Mouse (Mus musculus) forebrain, embryonic 12.5 days (tissue): ENCODE results near the gene Lrrc71. TPM values are rescaled to one million over a fixed set of nuclear protein-coding genes. Genes with fewer than 3 reads are reported as not detected.

Source experiments
- ATAC-seq: fragments of 200-750 bp; cut with Nextera tagmentation; 2 replicates; pipeline ENCODE4 v1.8.0; 2017; ENCODE audit warnings: moderate TSS enrichment; ENCODE audit not compliant: low FRiP score
- H3K27ac ChIP-seq: fragments of 300-500 bp; sonication (generic); 2 replicates; pipeline ENCODE4 v1.5.1; 2016; ENCODE audit warnings: mild to moderate bottlenecking
- H3K27me3 ChIP-seq: fragments of 300-500 bp; sonication (generic); 2 replicates; pipeline ENCODE4 v1.6.1; 2016; ENCODE audit warnings: mild to moderate bottlenecking
- H3K36me3 ChIP-seq: fragments of 300-500 bp; sonication (generic); replicated peaks from 2 replicates; pipeline ENCODE4 v1.6.1; 2016; ENCODE audit warnings: mild to moderate bottlenecking
- H3K4me1 ChIP-seq: fragments of 300-500 bp; sonication (generic); 2 replicates; pipeline ENCODE4 v1.6.1; 2016
- H3K4me2 ChIP-seq: fragments of 300-500 bp; sonication (generic); 2 replicates; pipeline ENCODE4 v1.6.1; 2016; ENCODE audit warnings: mild to moderate bottlenecking, moderate library complexity
- H3K4me3 ChIP-seq: fragments of 300-500 bp; sonication (generic); replicated peaks from 2 replicates; pipeline ENCODE4 v1.5.1; 2016; ENCODE audit warnings: mild to moderate bottlenecking
- H3K9ac ChIP-seq: fragments of 300-500 bp; sonication (generic); 2 replicates; pipeline ENCODE4 v1.6.1; 2016; ENCODE audit warnings: mild to moderate bottlenecking
- H3K9me3 ChIP-seq: fragments of 300-500 bp; sonication (generic); 2 replicates; pipeline ENCODE4 v1.6.1; 2016
- WGBS: fragments of 180-500 bp; shearing (Covaris S2); methylation state at CpG from one replicate; pipeline ENCODE4 v1.1.7; 2016; 5-methylcytosine and 5-hydroxymethylcytosine counted together
- polyA plus RNA-seq: library from polyadenylated mRNA; unstranded; fragments of >200 nt; fragmentation: Nextera tagmentation; extraction: Ambion mirVana; gene quantifications from 2 replicates; pipeline ENCODE4 v1.2.1, GENCODE M21; 2016

Gene Lrrc71
- polyA plus RNA-seq, 1 experiment from 2014 or later = 0.26 TPM

DNA sequence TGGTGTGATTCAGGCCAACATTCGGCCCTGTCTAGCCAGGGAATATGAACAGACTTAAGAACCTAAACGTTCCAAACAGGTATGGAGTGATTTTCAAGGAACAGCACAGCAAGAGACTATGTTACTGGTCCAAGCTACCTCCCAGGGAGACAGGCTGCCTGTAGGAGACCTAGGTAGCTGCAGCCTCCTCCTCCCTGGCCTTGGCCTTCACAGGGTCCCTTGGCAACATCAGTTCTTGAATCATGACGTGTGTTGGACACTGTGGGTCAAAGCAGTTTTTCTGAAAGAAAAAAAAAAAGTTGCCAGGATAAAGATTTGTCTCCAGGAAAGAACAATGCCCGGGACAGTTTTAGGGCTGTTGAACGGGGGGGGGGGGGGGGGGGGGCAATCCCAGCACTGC, 9.5 kb downstream of the Lrrc71 start:
- H3K4me1 ChIP-seq = peaks cover 7% of the 10 kb centered on the region; the same call in 1 of the 2 replicates
- 67% methylated on average over 5 of the region's 5 CpGs for WGBS
- no peaks in the 10 kb centered on the region for H3K27me3 ChIP-seq
- peaks cover 61% of the 10 kb centered on the region for H3K36me3 ChIP-seq
- no peak overlapping the region for H3K9ac ChIP-seq
- no peaks in the 10 kb centered on the region for H3K9me3 ChIP-seq
- H3K4me3 ChIP-seq = no peak overlapping the region
- H3K4me2 ChIP-seq = no peak overlapping the region
- ATAC-seq = no peak
- H3K27ac ChIP-seq = no peak overlapping the region

GRCm38 (mm10) chr3:87735335-87735734, 13.1 kb downstream of the Lrrc71 start:
- 92% methylated on average over 9 of the region's 9 CpGs for WGBS
- Histone ChIP-seq H3K27me3 (no peaks in the 10 kb centered on the region), H3K4me3 (no peak overlapping the region), H3K4me2 (no peak overlapping the region), H3K9me3 (no peaks in the 10 kb centered on the region), H3K4me1 (peaks cover 7% of the 10 kb centered on the region; the same call in 1 of the 2 replicates), H3K9ac (no peak overlapping the region), H3K36me3 (peaks cover 89% of the 10 kb centered on the region), H3K27ac (no peak overlapping the region)
- ATAC-seq = no peak

- H3K4me1 ChIP-seq = no peaks in the 10 kb centered on the region
- no peaks in the 10 kb centered on the region for H3K9me3 ChIP-seq
- peaks cover 93% of the 10 kb centered on the region for H3K36me3 ChIP-seq
- 87% methylated on average over 11 of the region's 11 CpGs for WGBS
- no peak overlapping the region for H3K27ac ChIP-seq
- H3K27me3 ChIP-seq = no peaks in the 10 kb centered on the region
- no peak for ATAC-seq
- H3K4me2 ChIP-seq = no peak overlapping the region
- no peak overlapping the region for H3K4me3 ChIP-seq
- H3K9ac ChIP-seq = no peak overlapping the region
Observed at GRCm38 (mm10) chr3:87733984-87734761, 14.3 kb downstream of the Lrrc71 start.

DNA sequence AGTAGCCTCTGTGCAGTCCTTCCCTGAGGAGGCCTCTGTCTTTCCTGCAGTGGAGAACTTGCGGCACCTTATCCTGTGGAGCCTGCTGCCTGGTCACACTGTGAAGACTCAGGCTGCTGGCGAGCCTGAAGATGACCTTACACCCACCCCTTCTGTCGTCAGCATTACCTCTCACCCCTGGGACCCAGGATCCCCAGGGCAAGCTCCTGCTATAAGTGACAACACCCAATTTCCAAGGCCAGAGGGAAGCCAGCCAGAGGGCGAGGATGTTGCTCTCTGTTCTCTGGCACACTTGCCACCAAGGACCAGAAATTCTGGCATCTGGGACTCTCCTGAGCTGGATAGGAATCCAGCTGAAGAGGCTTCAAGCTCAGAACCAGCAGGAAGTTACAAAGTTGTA, 15.3 kb downstream of the Lrrc71 start:
- Histone ChIP-seq H3K4me2 (no peak overlapping the region), H3K36me3 (peaks cover 96% of the 10 kb centered on the region), H3K4me1 (no peaks in the 10 kb centered on the region), H3K9me3 (no peaks in the 10 kb centered on the region), H3K4me3 (no peak overlapping the region), H3K27me3 (no peaks in the 10 kb centered on the region), H3K9ac (no peak overlapping the region), H3K27ac (no peak overlapping the region)
- ATAC-seq = no peak
- 85% methylated on average over 4 of the region's 4 CpGs for WGBS

DNA sequence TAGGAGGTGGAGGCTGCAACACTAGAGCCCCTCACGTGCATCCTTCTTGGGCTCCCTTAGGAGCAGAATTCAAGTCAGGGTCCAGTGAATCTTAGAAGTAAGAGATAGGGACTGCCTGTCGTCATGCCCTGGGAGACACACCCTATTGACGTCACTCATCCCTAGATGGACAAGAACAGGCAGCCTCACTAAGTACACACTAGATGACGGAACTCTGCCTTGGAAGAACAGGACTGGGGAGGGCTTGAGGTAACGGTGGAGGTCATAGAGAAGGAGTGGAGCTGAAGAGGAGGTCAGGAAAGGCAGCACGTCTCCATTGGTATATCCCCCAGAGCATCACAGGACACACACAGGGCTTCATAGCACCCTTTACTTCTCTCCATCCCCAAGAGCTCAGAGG, 19.7 kb downstream of the Lrrc71 start:
- H3K36me3 ChIP-seq = peaks cover 94% of the 10 kb centered on the region

GRCm38 (mm10) chr3:87726191-87726590, 22.2 kb downstream of the Lrrc71 start:
- Histone ChIP-seq H3K4me1 (no peaks in the 10 kb centered on the region), H3K9ac (no peak overlapping the region), H3K27me3 (no peaks in the 10 kb centered on the region), H3K27ac (no peak overlapping the region), H3K9me3 (no peaks in the 10 kb centered on the region), H3K4me3 (no peak overlapping the region), H3K4me2 (no peak overlapping the region), H3K36me3 (peaks cover 86% of the 10 kb centered on the region)
- 95% methylated on average over 7 of the region's 7 CpGs for WGBS
- no peak for ATAC-seq

More for the DNA sequence above, 19.7 kb downstream of the Lrrc71 start:
- Histone ChIP-seq H3K9ac (no peak overlapping the region), H3K27me3 (no peaks in the 10 kb centered on the region), H3K4me3 (no peak overlapping the region), H3K27ac (no peak overlapping the region), H3K9me3 (no peaks in the 10 kb centered on the region), H3K4me1 (no peaks in the 10 kb centered on the region), H3K4me2 (no peak overlapping the region)
- ATAC-seq = no peak
- 87% methylated on average over 6 of the region's 6 CpGs for WGBS

GRCm38 (mm10) chr3:87725396-87726160, 22.8 kb downstream of the Lrrc71 start:
- no peak overlapping the region for H3K4me3 ChIP-seq
- H3K27me3 ChIP-seq = no peaks in the 10 kb centered on the region
- H3K27ac ChIP-seq = no peak overlapping the region
- H3K4me2 ChIP-seq = no peak overlapping the region
- H3K9me3 ChIP-seq = no peaks in the 10 kb centered on the region
- no peak for ATAC-seq
- H3K4me1 ChIP-seq = no peaks in the 10 kb centered on the region
- peaks cover 88% of the 10 kb centered on the region for H3K36me3 ChIP-seq
- WGBS = 97% methylated on average over 16 of the region's 16 CpGs
- no peak overlapping the region for H3K9ac ChIP-seq

DNA sequence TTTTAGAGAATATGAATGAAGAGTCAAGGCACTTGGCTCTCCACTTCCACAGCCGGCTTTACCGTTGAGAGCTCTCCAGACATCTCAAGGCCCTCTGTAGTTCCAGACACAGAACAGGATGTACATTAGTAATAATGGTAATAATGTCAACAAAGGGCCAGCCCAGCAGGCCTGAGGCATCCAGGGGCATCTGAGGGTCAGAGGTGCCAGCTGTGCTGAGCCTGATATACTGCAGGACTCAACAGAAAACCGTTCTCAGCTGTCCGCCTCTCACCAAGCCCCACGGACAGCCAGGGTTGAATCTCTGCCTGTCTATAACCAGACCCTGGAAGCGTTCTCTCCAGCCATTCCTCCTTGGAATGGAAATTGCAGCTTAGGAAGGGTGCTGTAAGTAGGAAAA, 23.9 kb downstream of the Lrrc71 start:
- no peaks in the 10 kb centered on the region for H3K4me1 ChIP-seq
- H3K4me3 ChIP-seq = no peak overlapping the region
- whole genome bisulfite sequencing = 94% methylated on average over 6 of the region's 6 CpGs
- no peaks in the 10 kb centered on the region for H3K27me3 ChIP-seq
- H3K9ac ChIP-seq = no peak overlapping the region
- no peak overlapping the region for H3K27ac ChIP-seq
- H3K4me2 ChIP-seq = no peak overlapping the region
- no peak for ATAC-seq
- H3K36me3 ChIP-seq = peaks cover 86% of the 10 kb centered on the region
- H3K9me3 ChIP-seq = no peaks in the 10 kb centered on the region

DNA sequence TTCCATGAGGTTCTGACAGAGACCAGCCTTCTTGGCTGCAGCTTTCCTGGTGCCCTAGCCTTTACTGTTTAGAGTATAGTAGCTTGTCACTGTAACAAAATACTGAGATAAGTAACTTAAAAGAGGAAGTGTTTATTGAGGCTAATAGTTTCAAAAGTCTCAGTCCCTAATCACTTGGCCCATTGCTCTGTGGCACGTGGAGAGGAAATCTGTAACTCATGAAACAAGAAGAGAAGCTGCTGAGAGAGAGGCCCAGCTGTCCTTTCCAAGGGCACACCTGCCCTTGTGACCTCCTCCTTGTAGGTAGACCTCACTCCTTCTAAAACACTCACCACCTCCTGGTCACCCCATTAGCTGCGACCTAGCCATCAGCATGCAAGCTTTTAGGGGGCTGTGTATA, 29.9 kb downstream of the Lrrc71 start:
- no peaks in the 10 kb centered on the region for H3K4me1 ChIP-seq
- H3K9ac ChIP-seq = no peak overlapping the region
- no peak overlapping the region for H3K27ac ChIP-seq
- no peaks in the 10 kb centered on the region for H3K9me3 ChIP-seq
- H3K4me2 ChIP-seq = no peak overlapping the region
- no peak for ATAC-seq
- WGBS = 91% methylated on average over 2 of the region's 2 CpGs
- peaks cover 90% of the 10 kb centered on the region for H3K36me3 ChIP-seq
- H3K4me3 ChIP-seq = no peak overlapping the region
- no peaks in the 10 kb centered on the region for H3K27me3 ChIP-seq

Other genes with a start within 250 kb of the Lrrc71 start
- gene Etv3, start 223.2 kb downstream of the Lrrc71 start, polyA plus RNA-seq = 13.1 and 13.8 TPM in 2 replicates
- 25.9 and 29.5 TPM in 2 replicates for gene Arhgef11, start 131.1 kb downstream of the Lrrc71 start, polyA plus RNA-seq
- gene Ntrk1, start 46.5 kb upstream of the Lrrc71 start, polyA plus RNA-seq = 1.1 and 1.4 TPM in 2 replicates
- gene Insrr, start 48.3 kb upstream of the Lrrc71 start, polyA plus RNA-seq = 0.65 and 1.0 TPM in 2 replicates
- 5.7 and 6.8 TPM in 2 replicates for gene Pear1, start 75.7 kb upstream of the Lrrc71 start, polyA plus RNA-seq
- gene Sh2d2a, start 98.1 kb upstream of the Lrrc71 start, polyA plus RNA-seq = not detected in 2 replicates
- gene Prcc, start 137.0 kb upstream of the Lrrc71 start, polyA plus RNA-seq = 15.8 and 15.9 TPM in 2 replicates
- gene Hdgf, start 157.7 kb upstream of the Lrrc71 start, polyA plus RNA-seq = 251 and 295 TPM in 2 replicates
- 75.8 and 86.1 TPM in 2 replicates for gene Mrpl24, start 170.9 kb upstream of the Lrrc71 start, polyA plus RNA-seq
- gene Isg20l2, start 181.7 kb upstream of the Lrrc71 start, polyA plus RNA-seq = 80.5 and 88.2 TPM in 2 replicates
- 20.5 and 23.7 TPM in 2 replicates for gene Rrnad1, start 182.1 kb upstream of the Lrrc71 start, polyA plus RNA-seq
- 246 TPM in 2 replicates for gene Crabp2, start 200.0 kb upstream of the Lrrc71 start, polyA plus RNA-seq
- 148 and 162 TPM in 2 replicates for gene Nes, start 222.5 kb upstream of the Lrrc71 start, polyA plus RNA-seq